Mouse (Mus musculus): ENCODE data around the gene Ugdh. TPM values are rescaled to one million over a fixed set of nuclear protein-coding genes. Genes with fewer than 3 reads are reported as not detected.

Gene Ugdh
- total RNA-seq, 2 experiments from 2014 or later, result 29.8 to 37.8 TPM

- no peak for DNase-seq (ENCODE audit: low spot score in 2 of 2)
- intact Hi-C loops (cut with DNase I), result no loop called here
Observed at GRCm38 (mm10) chr5:65371551-65371950, 64.2 kb downstream of the Ugdh start.

- no peak for DNase-seq (ENCODE audit: low spot score in 2 of 2)
- intact Hi-C loops (cut with DNase I), result no loop called here
Observed at GRCm38 (mm10) chr5:65367837-65368236, 67.9 kb downstream of the Ugdh start.

Other genes with a start within 250 kb of the Ugdh start
- 10 to 100 TPM; 20.6 to 22.2 TPM for gene Wdr19, start 236.3 kb downstream of the Ugdh start, total RNA-seq (2021)
- 10 to 100 TPM; 23.9 to 25.8 TPM for gene Rfc1, start 100.3 kb downstream of the Ugdh start, total RNA-seq (2021)
- under 1 TPM; 0.30 to 0.59 TPM for gene Klb, start 87.6 kb downstream of the Ugdh start, total RNA-seq (2021)
- gene Rpl9, start 44.5 kb downstream of the Ugdh start, total RNA-seq (2021), result 100 to 1,000 TPM; 659 to 753 TPM
- gene Lias, start 44.5 kb downstream of the Ugdh start, total RNA-seq (2021), result 10 to 100 TPM; 34.6 to 35.4 TPM
- not detected for gene Gm43552, start 56.9 kb upstream of the Ugdh start, total RNA-seq (2021)
- gene Smim14, start 101.2 kb upstream of the Ugdh start, total RNA-seq (2021), result 100 to 1,000 TPM; 166 to 170 TPM
- gene Ube2k, start 101.3 kb upstream of the Ugdh start, total RNA-seq (2021), result 100 to 1,000 TPM; 130 to 133 TPM

All from left cerebral cortex, postnatal 36 days (tissue).